8 mouse cellular contexts compared by ENCODE assay signal in the genomic region with DNA sequence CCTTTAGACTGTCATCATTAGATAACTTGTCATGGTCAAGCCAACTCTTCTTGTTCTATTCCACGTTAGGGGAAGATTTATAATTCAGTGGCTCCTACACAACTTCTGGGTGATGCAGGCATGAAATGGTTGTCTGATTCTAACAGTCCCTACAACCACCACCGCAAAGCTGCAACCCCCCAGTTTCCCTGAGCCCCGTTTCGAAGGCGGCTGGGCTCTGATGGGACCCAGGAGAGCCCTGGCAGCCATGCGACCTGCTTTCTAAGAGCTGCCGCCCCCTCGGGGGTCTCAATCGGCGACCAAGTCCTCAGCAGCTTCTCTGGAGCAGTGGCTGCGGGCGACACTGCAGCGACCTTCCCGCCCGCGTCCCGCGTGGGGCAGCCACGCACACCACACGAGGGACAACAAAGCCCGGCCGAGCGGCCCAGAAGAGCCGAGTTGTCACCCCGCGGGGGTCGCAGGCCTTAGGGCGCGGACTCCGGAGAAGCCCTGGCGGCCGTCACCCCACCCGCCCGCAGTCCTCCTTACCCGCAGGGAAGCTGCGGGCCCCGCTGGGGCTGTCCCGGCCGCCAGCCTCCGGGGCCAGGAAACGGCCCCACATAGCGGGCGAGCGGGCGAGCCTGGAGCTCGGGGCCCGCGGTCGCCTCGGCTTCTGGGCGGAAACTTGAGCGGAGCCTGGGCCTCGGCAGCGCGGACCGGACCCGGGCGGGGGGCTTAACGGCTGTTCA. TPM values are rescaled to one million over a fixed set of nuclear protein-coding genes. Genes with fewer than 3 reads are reported as not detected.
DNase-seq lines count a peak whose midpoint lies in the region; ATAC-seq and TF ChIP-seq lines count a peak whose summit lies in the region.

No protein-coding gene starts in this region.

- H3K27ac ChIP-seq in lung, embryonic 15.5 days = peak overlapping the region; percentile 98
- H3K27ac ChIP-seq in hindbrain, embryonic 15.5 days (replicated peaks) = peak overlapping the region; percentile 97
- H3K27ac ChIP-seq in limb, embryonic 15.5 days = peak overlapping the region; percentile 99

- peak; percentile 90 for ATAC-seq in lung, embryonic 15.5 days (ENCODE audit: borderline replicate concordance, extremely low read depth, low FRiP score, low TSS enrichment)
- ATAC-seq in hindbrain, embryonic 15.5 days (ENCODE audit: low FRiP score, low read depth) = no peak; the same call in 1 of the 2 replicates
- peak; percentile 76 for ATAC-seq in limb, embryonic 15.5 days (ENCODE audit: insufficient number of reproducible peaks, low FRiP score, low TSS enrichment, low read depth)

- H3K4me2 ChIP-seq in lung, embryonic 15.5 days = peak overlapping the region; percentile 66
- H3K4me2 ChIP-seq in hindbrain, embryonic 15.5 days = peak overlapping the region; percentile 68
- H3K4me2 ChIP-seq in limb, embryonic 15.5 days = peak overlapping the region; percentile 54
- peak overlapping the region; percentile 86 for H3K4me2 ChIP-seq in myocyte (ENCODE audit: low read depth)

- no peak for DNase-seq in lung, postnatal 25 days (ENCODE audit: low spot score)
- DNase-seq in adipocyte (ENCODE audit: low spot score) = peak; percentile 37
- no peak for DNase-seq in adrenal gland, postnatal 10 days

- H3K4me1 ChIP-seq in lung, embryonic 15.5 days = peaks cover 18% of the 10 kb centered on the region; the same call in 1 of the 2 replicates
- peaks cover 22% of the 10 kb centered on the region for H3K4me1 ChIP-seq in erythroblast, embryonic 14.5 days (ENCODE audit: control insufficient read depth)
- H3K4me1 ChIP-seq in hindbrain, embryonic 15.5 days (replicated peaks) = peaks cover 23% of the 10 kb centered on the region
- peaks cover 8% of the 10 kb centered on the region for H3K4me1 ChIP-seq in limb, embryonic 15.5 days

- no peaks in the 10 kb centered on the region for H3K36me3 ChIP-seq in lung, embryonic 15.5 days
- H3K36me3 ChIP-seq in erythroblast, embryonic 14.5 days (ENCODE audit: control insufficient read depth) = no peaks in the 10 kb centered on the region
- H3K36me3 ChIP-seq in hindbrain, embryonic 15.5 days = no peaks in the 10 kb centered on the region
- no peaks in the 10 kb centered on the region for H3K36me3 ChIP-seq in limb, embryonic 15.5 days
- no peaks in the 10 kb centered on the region for H3K36me3 ChIP-seq in myocyte (ENCODE audit: control insufficient read depth, insufficient read depth)

- peaks cover 16% of the 10 kb centered on the region for H3K79me2 ChIP-seq in myocyte (ENCODE audit: control insufficient read depth, insufficient read depth)

- no peaks in the 10 kb centered on the region for H3K9me3 ChIP-seq in lung, embryonic 15.5 days
- no peaks in the 10 kb centered on the region for H3K9me3 ChIP-seq in erythroblast, embryonic 14.5 days (ENCODE audit: control insufficient read depth, low read length)
- H3K9me3 ChIP-seq in hindbrain, embryonic 15.5 days = no peaks in the 10 kb centered on the region
- no peaks in the 10 kb centered on the region for H3K9me3 ChIP-seq in limb, embryonic 15.5 days

- peak overlapping the region; percentile 93 for H3K4me3 ChIP-seq in lung, embryonic 15.5 days
- H3K4me3 ChIP-seq in erythroblast, embryonic 14.5 days (replicated peaks) = peak overlapping the region; percentile 80
- H3K4me3 ChIP-seq in hindbrain, embryonic 15.5 days = peak overlapping the region; percentile 98
- H3K4me3 ChIP-seq in limb, embryonic 15.5 days = peak overlapping the region; percentile 87
- H3K4me3 ChIP-seq in myocyte = peak overlapping the region; percentile 39

- peak overlapping the region; percentile 65 for H3ac ChIP-seq in myocyte (ENCODE audit: control insufficient read depth, insufficient read length)

- H3K27me3 ChIP-seq in lung, embryonic 15.5 days = no peaks in the 10 kb centered on the region
- peaks cover 2% of the 10 kb centered on the region; the same call in 1 of the 2 replicates for H3K27me3 ChIP-seq in erythroblast, embryonic 14.5 days (ENCODE audit: control insufficient read depth)
- no peaks in the 10 kb centered on the region for H3K27me3 ChIP-seq in hindbrain, embryonic 15.5 days
- no peaks in the 10 kb centered on the region for H3K27me3 ChIP-seq in limb, embryonic 15.5 days
- H3K27me3 ChIP-seq in myocyte (ENCODE audit: control insufficient read depth, insufficient read depth, insufficient read length) = no peaks in the 10 kb centered on the region

- WGBS in lung, embryonic 15.5 days = under 1% methylated on average over 54 of the region's 59 CpGs
- WGBS in hindbrain, embryonic 15.5 days = 1% methylated on average over 47 of the region's 59 CpGs
- under 1% methylated on average over 59 of the region's 59 CpGs for WGBS in limb, embryonic 15.5 days

- no peak for TF ChIP-seq POLR2A in myocyte (IDR thresholded peaks at IDR 0.05; ENCODE audit: insufficient read length, low read depth)

- H3K9ac ChIP-seq in lung, embryonic 15.5 days = peak overlapping the region; percentile 97
- H3K9ac ChIP-seq in hindbrain, embryonic 15.5 days = peak overlapping the region; percentile 97
- H3K9ac ChIP-seq in limb, embryonic 15.5 days = peak overlapping the region; percentile 97

TF ChIP-seq in myocyte, 11 proteins besides CTCF, POLR2A, EP300 and RAD21:
- no peak for TF ChIP-seq TCF3 (IDR thresholded peaks at IDR 0.05; ENCODE audit: insufficient read length, low read depth)
- TF ChIP-seq MYOD1 (IDR thresholded peaks at IDR 0.05; ENCODE audit: control insufficient read depth in 1 of 3, insufficient read length in 2 of 3, low read depth in 2 of 3) = no peak
- no peak for TF ChIP-seq MYOG (IDR thresholded peaks at IDR 0.05; ENCODE audit: control insufficient read depth in 1 of 3, insufficient read depth in 1 of 3, insufficient read length in 2 of 3, low read depth in 2 of 3)
- TF ChIP-seq TCF12 (IDR thresholded peaks at IDR 0.05; ENCODE audit: insufficient read depth, poor library complexity, severe bottlenecking) = no peak
- no peak for TF ChIP-seq USF1 (IDR thresholded peaks at IDR 0.05; ENCODE audit: low read depth)
- TF ChIP-seq E2F4 (IDR thresholded peaks at IDR 0.05; ENCODE audit: insufficient read depth) = no peak
- no peak for TF ChIP-seq POLR2AphosphoS2 (IDR thresholded peaks at IDR 0.05; ENCODE audit: insufficient read length, low read depth)
- TF ChIP-seq MAX (IDR thresholded peaks at IDR 0.05; ENCODE audit: low read depth) = no peak
- TF ChIP-seq REST (IDR thresholded peaks at IDR 0.05; ENCODE audit: insufficient read depth, insufficient read length) = no peak
- no peak for TF ChIP-seq SRF (IDR thresholded peaks at IDR 0.05; ENCODE audit: control insufficient read depth, insufficient read length, low read depth)
TF ChIP-seq in myocyte: peak in this region for 0.

RNA-seq across cellular contexts. Expression of gene Cep85l, which starts 0.6 kb away (rescaled TPM):
- polyA plus RNA-seq in lung, embryonic 15.5 days (2015; fragmentation: Nextera tagmentation; extraction: Ambion mirVana) = 6.5 and 8.8 TPM in 2 replicates
- polyA plus RNA-seq in erythroblast, embryonic 14.5 days (2012) = under 0.01 and 0.02 TPM in 2 replicates
- 5.0 TPM in 2 replicates for polyA plus RNA-seq in hindbrain, embryonic 15.5 days (2015; fragmentation: Nextera tagmentation; extraction: Ambion mirVana)
- polyA plus RNA-seq in limb, embryonic 15.5 days (2015; fragmentation: Nextera tagmentation; extraction: Ambion mirVana) = 5.9 and 6.8 TPM in 2 replicates
- polyA plus RNA-seq in myocyte (2012; fragmentation: generic; extraction: Trizol) = 0.72 TPM
- 10 to 100 TPM; 15.7 to 17.4 TPM for total RNA-seq in adrenal gland, postnatal 10 days (2021)

RNA-seq across cellular contexts. Expression of gene Pln, which starts 41.7 kb away (rescaled TPM):
- 7.5 and 15.5 TPM in 2 replicates for polyA plus RNA-seq in lung, embryonic 15.5 days (2015; fragmentation: Nextera tagmentation; extraction: Ambion mirVana)
- polyA plus RNA-seq in erythroblast, embryonic 14.5 days (2012) = not detected in 2 replicates
- polyA plus RNA-seq in hindbrain, embryonic 15.5 days (2015; fragmentation: Nextera tagmentation; extraction: Ambion mirVana) = 1.2 and 1.3 TPM in 2 replicates
- polyA plus RNA-seq in limb, embryonic 15.5 days (2015; fragmentation: Nextera tagmentation; extraction: Ambion mirVana) = 0.94 and 1.4 TPM in 2 replicates
- polyA plus RNA-seq in myocyte (2012; fragmentation: generic; extraction: Trizol) = 0.56 TPM
- total RNA-seq in adrenal gland, postnatal 10 days (2021) = under 1 TPM; 0.27 to 0.51 TPM

Comparison
In these comparisons a context has a peak if more than half of its experiments do, and no peak if none do; other contexts are left out.
1. H3K4me3 ChIP-seq: peak in every context shown above with its lines; median percentile 98 in hindbrain, embryonic 15.5 days; 93 in lung, embryonic 15.5 days; 87 in limb, embryonic 15.5 days; 80 in erythroblast, embryonic 14.5 days; 39 in myocyte.